Mouse (Mus musculus) embryo, embryonic 11.5 days (tissue): ENCODE data around the gene Gm19402.
"Not testable (repeated sequence)": the region's sequence is repeated elsewhere in the genome, so short reads cannot be mapped to it uniquely, and the experiment has no call there.

Source experiments
- DNase-seq: peaks from one replicate; pipeline ENCODE4 v3.0.0-alpha.2; 2012; ENCODE audit warnings: low read depth, low spot score

Gm19402 gene

GRCm38 (mm10) chr10:77690356-77690807, at the start of gene Gm19402:
Gene Gm19402 (minus strand): TSS chr10:77690757.
- DNase-seq: not testable (repeated sequence)

- DNase-seq: no peak
Observed at GRCm38 (mm10) chr10:77738929-77739328, 48.4 kb upstream of the Gm19402 start.

DNA sequence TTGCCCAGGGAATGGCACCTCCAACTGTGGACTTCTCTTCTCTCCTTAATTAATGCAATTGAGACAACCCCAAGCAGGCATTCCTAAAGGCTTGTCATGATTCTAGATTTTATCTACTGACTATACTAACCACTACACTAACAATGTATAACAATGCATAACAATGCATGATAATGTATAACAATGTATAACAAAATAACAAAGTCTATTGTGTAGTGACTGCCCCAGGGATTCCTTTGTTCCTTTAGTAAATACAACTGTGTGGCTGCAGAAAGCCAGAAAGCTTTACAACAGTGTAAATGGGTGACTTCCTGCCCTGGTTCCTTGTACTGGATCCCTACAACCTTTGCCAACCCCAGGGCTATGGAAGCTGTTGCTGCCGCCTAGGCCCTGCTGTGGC, 45.4 kb upstream of the Gm19402 start:
- DNase-seq: no peak

GRCm38 (mm10) chr10:77729241-77729640, 38.7 kb upstream of the Gm19402 start:
- DNase-seq: no peak

GRCm38 (mm10) chr10:77728280-77728679, 37.7 kb upstream of the Gm19402 start:
- DNase-seq: no peak

DNA sequence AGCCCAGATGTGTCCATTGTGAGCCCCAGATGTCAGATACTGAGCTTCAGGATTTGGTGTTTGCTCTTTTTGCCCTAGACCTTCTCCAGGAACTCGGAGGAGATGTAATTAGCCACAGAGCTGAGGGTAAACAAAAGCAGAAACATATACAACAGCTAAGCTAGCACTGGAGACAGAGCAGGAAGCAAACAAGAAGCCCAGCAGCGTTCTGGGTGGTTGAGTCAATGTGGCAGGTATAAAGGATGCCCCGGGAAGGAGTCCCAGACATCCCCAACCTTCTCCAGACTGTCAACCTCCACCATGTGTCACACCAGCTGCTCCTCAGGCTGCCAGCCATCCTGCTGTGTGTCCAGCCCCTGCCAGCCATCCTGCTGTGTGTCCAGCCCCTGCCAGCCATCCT, 35.6 kb upstream of the Gm19402 start, which contains the start of gene Gm10100:
Gene Gm10100, plus strand, starts transcription at position 301 of the 400 bp plus-strand sequence.
- DNase-seq: no peak

GRCm38 (mm10) chr10:77724855-77725254, 34.3 kb upstream of the Gm19402 start:
- no peak for DNase-seq

DNA sequence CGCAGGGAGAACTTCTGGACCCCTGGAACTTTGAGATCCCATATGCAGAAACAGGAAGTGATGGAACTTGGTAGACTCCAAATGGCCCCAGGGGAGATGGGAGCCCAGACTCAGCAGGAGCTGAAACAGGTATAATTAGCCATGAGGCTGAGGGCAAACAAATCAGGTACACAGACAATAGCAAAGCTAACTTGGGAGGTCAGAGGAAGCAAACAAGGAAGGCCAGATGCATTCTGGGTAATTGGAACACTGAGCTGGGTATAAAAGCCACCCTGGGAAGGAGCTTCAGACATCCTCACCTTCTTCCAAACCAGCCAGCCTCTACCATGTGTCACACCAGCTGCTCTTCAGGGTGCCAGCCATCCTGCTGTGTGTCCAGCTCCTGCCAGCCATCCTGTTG, 29.7 kb upstream of the Gm19402 start, which contains the start of gene Krtap12-1:
Gene Krtap12-1, plus strand, starts transcription at position 301 of the 400 bp plus-strand sequence.
- DNase-seq: not testable (repeated sequence)

DNA sequence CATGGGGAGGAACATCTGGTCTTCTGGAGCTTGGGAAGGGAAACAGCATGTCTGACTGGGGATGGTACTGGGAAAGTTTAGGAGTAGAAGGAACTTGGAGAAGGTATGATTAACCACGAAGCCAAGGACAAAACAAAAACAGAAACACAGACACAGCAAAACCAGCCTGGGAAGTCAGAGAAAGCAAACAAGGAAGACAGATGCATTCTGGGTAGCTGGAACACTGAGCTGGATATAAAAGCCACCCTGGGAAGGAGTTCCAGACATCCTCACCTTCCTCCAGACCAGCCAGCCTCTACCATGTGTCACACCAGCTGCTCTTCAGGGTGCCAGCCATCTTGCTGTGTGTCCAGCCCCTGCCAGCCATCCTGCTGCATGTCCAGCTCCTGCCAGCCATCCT, 24.9 kb upstream of the Gm19402 start, which contains the start of gene Gm10142:
Gene Gm10142, plus strand, starts transcription at position 301 of the 400 bp plus-strand sequence.
- no peak for DNase-seq

DNA sequence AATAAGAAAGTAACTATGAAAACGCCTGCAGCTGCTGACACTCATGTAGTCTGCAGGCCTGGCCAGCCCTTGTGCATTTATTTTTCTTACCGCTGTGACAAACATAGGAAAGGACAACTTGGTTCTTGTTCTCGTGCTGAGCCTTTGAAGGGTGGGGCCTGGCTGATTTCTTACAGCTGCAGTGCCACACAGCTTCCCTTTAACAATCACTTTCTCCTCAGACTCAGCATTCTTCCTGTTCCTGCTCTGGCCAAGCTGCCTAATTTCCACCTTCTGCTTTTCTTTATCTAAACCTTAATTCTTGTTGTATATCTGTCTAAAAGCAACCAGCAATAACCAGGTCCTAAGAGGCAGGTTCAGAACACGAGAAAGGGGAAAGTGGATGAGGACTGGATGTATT, 23.2 kb upstream of the Gm19402 start:
- DNase-seq: no peak

DNA sequence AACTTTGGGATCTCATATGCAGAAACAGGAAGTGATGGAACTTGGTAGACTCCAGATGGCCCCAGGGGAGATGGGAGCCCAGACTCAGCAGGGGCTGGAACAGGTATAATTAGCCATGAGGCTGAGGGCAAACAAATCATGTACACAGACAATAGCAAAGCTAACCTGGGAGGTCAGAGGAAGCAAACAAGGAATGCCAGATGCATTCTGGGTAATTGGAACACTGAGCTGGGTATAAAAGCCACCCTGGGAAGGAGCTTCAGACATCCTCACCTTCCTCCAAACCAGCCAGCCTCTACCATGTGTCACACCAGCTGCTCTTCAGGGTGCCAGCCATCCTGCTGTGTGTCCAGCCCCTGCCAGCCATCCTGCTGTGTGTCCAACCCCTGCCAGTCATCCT, 20.6 kb upstream of the Gm19402 start, which contains the start of gene Gm10024:
Gene Gm10024, plus strand, starts transcription at position 301 of the 400 bp plus-strand sequence.
- DNase-seq: not testable (repeated sequence)

DNA sequence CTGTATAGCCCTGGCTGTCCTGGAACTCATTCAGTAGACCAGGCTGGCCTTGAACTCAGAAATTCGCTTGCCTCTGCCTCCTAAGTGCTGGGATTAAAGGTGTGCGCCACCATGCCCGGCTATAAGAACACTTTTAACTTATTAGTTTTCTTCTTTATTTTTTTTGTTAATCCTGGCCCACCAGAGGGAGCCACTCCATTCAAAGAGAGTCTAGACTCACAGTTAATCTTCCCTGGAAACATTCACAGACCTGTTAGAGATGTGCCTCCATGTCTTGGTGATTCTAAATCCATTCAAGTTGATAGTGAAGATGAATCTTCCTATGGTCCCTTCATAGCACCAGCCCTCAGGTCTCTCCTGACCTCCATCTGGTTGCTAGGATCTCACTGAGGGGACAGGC, 19.3 kb upstream of the Gm19402 start:
- no peak for DNase-seq

GRCm38 (mm10) chr10:77706326-77706725, 15.8 kb upstream of the Gm19402 start, which contains the start of gene Gm10272:
Gene Gm10272 (plus strand): TSS chr10:77706626.
- DNase-seq: no peak

DNA sequence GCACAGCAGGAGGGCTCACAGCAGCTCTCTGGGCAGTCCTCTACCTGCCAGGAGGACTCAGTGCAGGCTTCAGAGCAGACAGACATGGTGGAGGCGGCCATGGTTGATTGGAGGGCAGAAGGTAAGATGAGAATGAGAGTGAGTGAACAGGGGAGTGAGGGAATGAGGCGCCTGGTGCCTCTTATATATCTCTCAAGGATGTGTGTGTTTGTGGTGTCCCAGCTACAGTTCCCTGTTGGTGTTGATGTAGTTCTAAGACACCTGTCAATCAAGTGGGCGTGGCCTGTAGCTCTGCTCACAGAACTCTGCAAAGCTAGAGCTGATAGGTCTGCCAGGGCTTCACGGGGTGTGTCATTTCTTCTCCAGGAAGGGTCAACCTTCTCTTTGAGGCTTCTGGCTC, 6.6 kb upstream of the Gm19402 start, which contains the start of gene Gm9508:
Gene Gm9508, minus strand, starts transcription at position 101 of the 400 bp plus-strand sequence.
- no peak for DNase-seq

DNA sequence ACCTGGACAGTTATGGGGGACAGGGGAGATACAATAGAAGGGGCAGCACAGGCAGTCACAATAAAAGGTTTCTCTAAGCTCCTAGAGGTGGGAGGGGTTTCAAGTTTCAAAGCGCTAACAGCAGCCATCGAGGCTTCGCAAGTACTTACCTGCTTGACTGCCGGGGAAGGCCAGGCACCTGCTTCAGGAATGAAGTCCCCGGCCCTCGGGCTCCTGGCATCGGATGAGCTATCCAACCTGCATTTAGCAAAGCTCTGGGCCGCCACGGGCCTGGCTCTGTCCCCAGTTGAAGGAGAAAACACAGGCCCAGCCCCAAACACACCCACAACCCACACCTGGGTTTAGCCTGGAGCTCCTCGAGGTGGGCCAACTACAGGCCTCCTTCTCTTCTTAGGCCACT, 3.5 kb downstream of the Gm19402 start:
- DNase-seq: no peak

GRCm38 (mm10) chr10:77685895-77686664, 4.5 kb downstream of the Gm19402 start, which contains the start of gene Tspear:
Gene Tspear (plus strand): TSS chr10:77686569.
- DNase-seq: no peak

DNA sequence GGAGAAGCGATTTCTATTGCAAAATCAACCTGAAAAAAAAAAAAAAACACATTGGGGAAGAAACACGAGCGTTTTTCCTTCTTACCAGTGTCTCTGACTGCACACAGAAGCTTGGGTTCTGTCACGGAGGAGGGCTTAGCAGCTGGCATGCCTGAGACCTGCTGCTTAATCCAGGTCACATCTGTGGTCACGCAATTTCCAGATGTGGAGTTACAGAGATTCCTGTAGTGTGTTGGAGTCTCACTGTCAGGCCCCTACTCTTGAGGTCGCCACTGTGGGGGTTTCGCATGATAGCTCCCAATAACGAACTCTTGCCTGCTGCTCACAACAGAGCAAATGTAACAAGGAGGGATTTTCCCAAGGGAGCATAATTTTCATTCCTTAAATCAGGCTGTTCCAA, 6.4 kb downstream of the Gm19402 start:
- no peak for DNase-seq

DNA sequence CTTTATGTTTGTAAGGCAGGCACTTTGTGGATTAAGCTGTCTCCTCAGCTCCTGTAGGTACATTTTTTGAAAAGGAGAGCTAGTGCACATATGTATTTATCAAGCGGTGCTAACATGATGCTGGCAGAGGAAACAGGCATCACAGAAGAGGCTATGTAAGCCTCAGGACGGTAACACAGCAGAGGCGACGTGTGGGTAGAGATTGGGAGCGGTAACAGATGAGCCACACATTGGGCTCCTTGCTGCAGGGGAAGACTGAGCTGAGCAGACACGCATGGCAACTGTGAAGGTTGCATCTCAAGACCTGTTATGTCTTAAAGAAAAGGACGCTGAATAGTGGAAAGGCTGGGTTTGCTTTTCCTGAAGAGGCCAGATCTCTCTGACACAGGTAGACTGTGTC, 7.6 kb downstream of the Gm19402 start:
- no peak for DNase-seq

DNA sequence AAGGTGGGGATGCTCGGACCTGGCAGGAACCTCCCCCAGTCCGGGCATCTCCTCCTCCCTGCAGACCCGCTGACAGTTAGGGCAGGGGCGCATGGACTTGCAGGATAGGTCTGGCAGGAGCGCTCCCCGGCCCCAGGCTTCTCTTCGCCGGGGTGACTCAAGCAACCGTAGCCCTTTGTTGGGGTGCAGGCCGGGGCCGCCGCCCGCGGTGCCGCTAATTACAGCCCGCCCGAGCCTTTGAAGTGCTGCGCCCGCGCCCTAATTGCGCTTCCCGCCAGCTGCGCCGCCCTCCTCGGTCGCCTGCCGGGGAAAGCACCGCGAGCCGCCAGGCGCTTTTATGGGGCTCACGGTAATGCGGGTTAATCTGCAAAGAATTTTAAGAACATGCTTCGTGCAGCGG, 13.0 kb downstream of the Gm19402 start:
- DNase-seq: no peak

GRCm38 (mm10) chr10:77673765-77674164, 16.8 kb downstream of the Gm19402 start:
- DNase-seq: no peak

GRCm38 (mm10) chr10:77671519-77671918, 19.0 kb downstream of the Gm19402 start:
- no peak for DNase-seq

DNA sequence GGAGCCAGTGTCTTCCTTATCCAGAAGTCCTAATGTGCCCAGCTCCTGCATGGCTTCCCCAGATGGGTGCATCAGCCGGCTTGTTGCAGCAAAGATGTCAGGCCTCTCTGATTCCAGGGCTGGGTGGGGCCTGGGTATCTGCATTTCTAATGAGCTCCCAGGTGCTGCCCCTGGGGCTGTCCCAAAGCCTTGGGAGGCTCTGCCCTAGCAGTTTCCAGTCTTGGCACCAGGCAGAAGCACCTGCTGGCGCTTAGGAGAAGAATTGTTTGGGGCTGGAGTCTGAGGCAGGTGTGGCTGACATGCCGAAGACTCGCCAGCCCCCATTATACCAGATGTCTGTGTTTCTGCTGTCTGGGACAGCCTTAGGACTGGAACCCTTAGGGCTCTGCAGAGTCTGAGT, 19.8 kb downstream of the Gm19402 start:
- DNase-seq: no peak

GRCm38 (mm10) chr10:77667402-77667801, 23.2 kb downstream of the Gm19402 start:
- DNase-seq: no peak
